In the genomic region with DNA sequence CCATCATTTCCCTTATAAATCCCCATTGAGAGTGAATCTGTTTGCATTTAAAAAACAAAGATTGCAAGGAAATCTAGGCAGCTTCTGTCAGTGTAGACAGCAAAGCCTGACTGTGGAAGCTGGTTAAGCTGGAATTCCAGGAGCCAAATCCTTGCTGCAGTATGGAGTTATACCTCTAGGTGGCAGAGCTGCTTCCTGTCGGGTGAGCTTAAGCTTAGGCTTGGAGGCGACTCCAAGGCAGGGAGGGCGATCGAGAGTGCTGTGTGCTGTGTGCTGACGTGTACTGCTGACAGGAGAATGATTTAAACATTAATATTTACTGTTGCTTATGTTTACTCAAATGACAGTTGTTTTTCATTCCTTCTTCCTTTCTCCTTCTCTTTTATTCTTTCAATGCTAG, we compare ENCODE assay signal across 9 mouse cellular contexts.
DNase-seq lines count a peak whose midpoint lies in the region; ATAC-seq and TF ChIP-seq lines count a peak whose summit lies in the region.
"Had no signal": no experiment of that assay in that cellular context is flagged by ENCODE, and none has a peak within 500 bp of the region (broad histone marks: within the 10 kb centered on the region; RNA-seq: fewer than 3 reads in every experiment).

No protein-coding gene starts in this region.

- H3K9ac ChIP-seq in intestine, embryonic 14.5 days (ENCODE audit: low read length), result no peak overlapping the region
- H3K9ac ChIP-seq in limb, embryonic 14.5 days (ENCODE audit: low read depth, low read length, severe bottlenecking), result no peak overlapping the region
- H3K9ac ChIP-seq: heart, embryonic 13.5 days had no signal

- H3K27me3 ChIP-seq in intestine, embryonic 14.5 days (replicated peaks; ENCODE audit: control insufficient read depth, insufficient read depth, low read length), result no peaks in the 10 kb centered on the region
- H3K27me3 ChIP-seq in limb, embryonic 14.5 days (ENCODE audit: control insufficient read depth, insufficient read depth, low read length), result no peaks in the 10 kb centered on the region
- H3K27me3 ChIP-seq: heart, embryonic 13.5 days had no signal

- peak; percentile 59 for TF ChIP-seq CTCF in bone marrow, adult 2 months (IDR thresholded peaks at IDR 0.05; ENCODE audit: control insufficient read depth, insufficient read depth, low read length)
- peak; percentile 65; the same call in 1 of the 2 replicates for TF ChIP-seq CTCF in embryonic fibroblast, embryonic 13.5 days (IDR thresholded peaks at IDR 0.05; ENCODE audit: borderline replicate concordance, insufficient read depth, low read length)

- H3K9me3 ChIP-seq in intestine, embryonic 14.5 days (ENCODE audit: control insufficient read depth, low read length), result no peaks in the 10 kb centered on the region
- no peaks in the 10 kb centered on the region for H3K9me3 ChIP-seq in limb, embryonic 14.5 days (ENCODE audit: control insufficient read depth, low read length)

- no peak for TF ChIP-seq POLR2A in bone marrow, adult 2 months (IDR thresholded peaks at IDR 0.05; ENCODE audit: borderline replicate concordance, control insufficient read depth, low read depth, low read length)
- no peak for TF ChIP-seq POLR2A in embryonic fibroblast, embryonic 13.5 days (IDR thresholded peaks at IDR 0.05; ENCODE audit: low read depth, low read length)
- TF ChIP-seq POLR2A in limb, embryonic 14.5 days (IDR thresholded peaks at IDR 0.05; ENCODE audit: borderline replicate concordance, extremely low read depth, insufficient read depth, insufficient read length), result no peak

- no peaks in the 10 kb centered on the region; the same call in 1 of the 2 replicates for H3K36me3 ChIP-seq in intestine, embryonic 14.5 days (ENCODE audit: control insufficient read depth, insufficient read depth, low read length)
- H3K36me3 ChIP-seq in limb, embryonic 14.5 days (ENCODE audit: control insufficient read depth, insufficient read depth, low read length), result 0 out of 2 replicates have a peak, but pooled peaks cover 3% of the 10 kb centered on the region

- H3K4me2 ChIP-seq in intestine, embryonic 14.5 days (ENCODE audit: low read length), result no peak overlapping the region
- no peak overlapping the region for H3K4me2 ChIP-seq in limb, embryonic 14.5 days (replicated peaks; ENCODE audit: low read depth, low read length, severe bottlenecking)
- H3K4me2 ChIP-seq: heart, embryonic 13.5 days had no signal

- peak; percentile 55 for DNase-seq in CD4-positive, CD25-positive, alpha-beta regulatory T cell, adult 2 months (ENCODE audit: low read depth, low spot score)
- peak; percentile 45 for DNase-seq in 416B (ENCODE audit: low read depth)
- DNase-seq in intestine, embryonic 14.5 days (ENCODE audit: low spot score), result peak; percentile 80
- DNase-seq in limb, embryonic 14.5 days (ENCODE audit: low spot score), result peak; percentile 76
- DNase-seq in retina, adult 2 months (ENCODE audit: low read depth, low spot score), result peak; percentile 77

- no peak for ATAC-seq in CD4-positive, CD25-positive, alpha-beta regulatory T cell, adult 4 months
- no peak for ATAC-seq in intestine, embryonic 14.5 days (replicated peaks; ENCODE audit: low FRiP score, low TSS enrichment, low read depth)
- no peak for ATAC-seq in limb, embryonic 14.5 days (ENCODE audit: low FRiP score, low read depth)

- WGBS in bone marrow, adult 2 months, result 61% methylated on average over 5 of the region's 5 CpGs
- WGBS in intestine, embryonic 14.5 days, result 28% methylated on average over 5 of the region's 5 CpGs
- WGBS in limb, embryonic 14.5 days, result 44% methylated on average over 5 of the region's 5 CpGs

- H3K4me1 ChIP-seq in bone marrow, adult 2 months (ENCODE audit: control insufficient read depth, insufficient read depth, low read length), result no peaks in the 10 kb centered on the region
- H3K4me1 ChIP-seq in embryonic fibroblast, embryonic 13.5 days (ENCODE audit: control insufficient read depth, insufficient read depth, low read length), result peaks cover 3% of the 10 kb centered on the region; the same call in 1 of the 2 replicates
- H3K4me1 ChIP-seq in intestine, embryonic 14.5 days (replicated peaks; ENCODE audit: control insufficient read depth, insufficient read depth, low read length), result no peaks in the 10 kb centered on the region; the same call in 1 of the 2 replicates
- peaks cover 4% of the 10 kb centered on the region; the same call in 1 of the 2 replicates for H3K4me1 ChIP-seq in limb, embryonic 14.5 days (ENCODE audit: control insufficient read depth, insufficient read depth, low read length)

- no peak overlapping the region for H3K4me3 ChIP-seq in bone marrow, adult 2 months (replicated peaks; ENCODE audit: control insufficient read depth, low read depth, low read length)
- no peak overlapping the region for H3K4me3 ChIP-seq in embryonic fibroblast, embryonic 13.5 days (ENCODE audit: insufficient read depth, low read length)
- H3K4me3 ChIP-seq in intestine, embryonic 14.5 days (ENCODE audit: low read depth, low read length), result no peak overlapping the region
- H3K4me3 ChIP-seq in limb, embryonic 14.5 days (replicated peaks; ENCODE audit: low read length), result no peak overlapping the region
- H3K4me3 ChIP-seq: heart, embryonic 13.5 days had no signal

- no peak overlapping the region for H3K27ac ChIP-seq in bone marrow, adult 2 months (ENCODE audit: control insufficient read depth, insufficient read depth, low read depth, low read length, poor library complexity)
- H3K27ac ChIP-seq in embryonic fibroblast, embryonic 13.5 days (ENCODE audit: insufficient read depth, low read length), result no peak overlapping the region
- H3K27ac ChIP-seq in intestine, embryonic 14.5 days (ENCODE audit: low read depth), result no peak overlapping the region
- H3K27ac ChIP-seq in limb, embryonic 14.5 days (replicated peaks; ENCODE audit: low read depth, low read length), result no peak overlapping the region
- H3K27ac ChIP-seq: heart, embryonic 13.5 days had no signal
